Mouse (Mus musculus) monocyte, adult 5-6 weeks (primary cell): ENCODE measurements around the gene Pink1. TPM values are rescaled to one million over a fixed set of nuclear protein-coding genes. Genes with fewer than 3 reads are reported as not detected.
"Not testable (repeated sequence)": the region's sequence is repeated elsewhere in the genome, so short reads cannot be mapped to it uniquely, and the experiment has no call there.

Experiments used
- ATAC-seq: fragments of 153-309, 156-312 bp; replicated peaks from 2 replicates; pipeline ENCODE4 v1.8.0; 2017; ENCODE audit warnings: mild to moderate bottlenecking; ENCODE audit not compliant: low TSS enrichment, insufficient number of reproducible peaks, severe bottlenecking, poor library complexity, low FRiP score
- total RNA-seq: library from RNA; stranded (forward); fragments of 200-1000, 200-491, 200-594 nt; gene quantifications from 3 replicates; pipeline ENCODE4 v1.2.3, GENCODE M21; 2017

The Pink1 gene
- total RNA-seq, 1 experiment from 2014 or later, result 61.5 TPM

GRCm38 (mm10) chr4:138344891-138345545, 18.9 kb upstream of the Pink1 start:
- ATAC-seq, result no peak

DNA sequence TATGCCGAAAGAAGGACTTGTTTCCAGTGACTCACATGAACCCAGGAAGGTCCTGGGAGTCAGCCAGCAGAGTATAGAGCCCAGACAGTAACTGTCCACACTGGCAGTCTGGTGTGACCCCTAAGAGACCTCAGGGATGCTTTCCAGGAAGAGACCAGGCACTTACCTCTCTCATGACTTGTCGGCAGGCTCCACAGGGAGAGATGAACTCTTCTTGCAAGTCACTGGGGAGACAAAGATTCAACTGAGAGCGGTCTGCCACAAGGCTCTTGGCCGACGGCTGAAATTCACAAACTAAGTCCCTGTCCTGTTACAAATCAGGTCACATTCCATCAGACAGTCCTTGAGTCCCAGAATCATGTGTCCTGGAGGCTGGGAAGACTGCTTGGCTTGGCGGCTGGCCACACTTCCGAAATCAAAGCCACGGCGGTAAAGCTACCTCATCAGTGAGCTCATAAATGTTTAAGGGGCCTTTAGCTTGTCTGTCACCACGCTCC, 17.3 kb upstream of the Pink1 start:
- no peak for ATAC-seq

- no peak for ATAC-seq
Measured at GRCm38 (mm10) chr4:138342778-138343177, 16.7 kb upstream of the Pink1 start.

GRCm38 (mm10) chr4:138342048-138342447, 15.9 kb upstream of the Pink1 start:
- ATAC-seq, result no peak

- ATAC-seq, result no peak
Measured at GRCm38 (mm10) chr4:138341393-138341792, 15.3 kb upstream of the Pink1 start.

GRCm38 (mm10) chr4:138339963-138340362, 13.9 kb upstream of the Pink1 start:
- ATAC-seq, result 0 out of 2 replicates have a peak, but pooled peaks have one; percentile 51

GRCm38 (mm10) chr4:138337341-138337740, 11.2 kb upstream of the Pink1 start:
- no peak for ATAC-seq

- no peak for ATAC-seq
Measured at GRCm38 (mm10) chr4:138336876-138337275, 10.8 kb upstream of the Pink1 start.

- no peak for ATAC-seq
Measured at GRCm38 (mm10) chr4:138335648-138336047, 9.5 kb upstream of the Pink1 start.

DNA sequence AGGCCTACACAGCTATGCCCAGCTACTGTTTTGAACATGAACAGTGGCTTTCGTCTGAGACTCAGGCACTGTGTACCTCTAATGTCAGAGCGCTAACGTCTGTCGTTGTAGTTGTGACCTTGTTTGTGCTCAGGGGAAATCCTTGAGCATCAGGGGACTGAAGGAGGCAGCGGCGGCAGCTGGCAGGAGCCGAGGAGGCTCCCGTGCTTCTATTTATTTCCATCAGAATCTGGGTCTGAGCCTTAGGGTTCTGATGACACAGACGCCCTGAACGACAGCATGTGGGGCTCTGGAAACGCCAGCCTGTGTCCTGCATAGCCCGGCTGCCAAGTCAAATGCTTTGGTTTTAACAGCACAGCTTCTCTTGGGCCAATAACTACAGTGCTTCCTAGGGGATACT, 8.9 kb upstream of the Pink1 start:
- no peak for ATAC-seq

DNA sequence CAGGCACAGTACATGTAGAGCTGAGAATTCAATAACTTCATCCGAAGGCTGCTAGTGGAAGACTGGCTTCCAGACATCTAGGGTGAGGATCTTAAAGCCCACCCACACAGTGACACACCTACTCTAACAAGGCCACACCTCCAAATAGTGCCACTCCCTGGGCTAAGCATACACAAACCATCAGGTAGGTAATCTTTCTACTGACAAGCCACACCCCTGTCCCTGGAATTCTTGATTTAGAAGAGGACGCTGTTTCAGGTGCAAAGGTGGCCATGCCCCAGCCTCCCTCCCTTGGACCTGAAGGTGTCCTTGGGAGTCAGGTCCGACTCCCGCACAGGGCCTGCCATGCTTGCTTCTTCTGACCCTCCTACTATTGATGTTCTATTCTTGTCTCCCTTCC, 7.0 kb upstream of the Pink1 start:
- ATAC-seq, result no peak

- no peak for ATAC-seq
Measured at GRCm38 (mm10) chr4:138331647-138332046, 5.5 kb upstream of the Pink1 start.

GRCm38 (mm10) chr4:138330264-138330671, 4.2 kb upstream of the Pink1 start:
- ATAC-seq, result no peak

DNA sequence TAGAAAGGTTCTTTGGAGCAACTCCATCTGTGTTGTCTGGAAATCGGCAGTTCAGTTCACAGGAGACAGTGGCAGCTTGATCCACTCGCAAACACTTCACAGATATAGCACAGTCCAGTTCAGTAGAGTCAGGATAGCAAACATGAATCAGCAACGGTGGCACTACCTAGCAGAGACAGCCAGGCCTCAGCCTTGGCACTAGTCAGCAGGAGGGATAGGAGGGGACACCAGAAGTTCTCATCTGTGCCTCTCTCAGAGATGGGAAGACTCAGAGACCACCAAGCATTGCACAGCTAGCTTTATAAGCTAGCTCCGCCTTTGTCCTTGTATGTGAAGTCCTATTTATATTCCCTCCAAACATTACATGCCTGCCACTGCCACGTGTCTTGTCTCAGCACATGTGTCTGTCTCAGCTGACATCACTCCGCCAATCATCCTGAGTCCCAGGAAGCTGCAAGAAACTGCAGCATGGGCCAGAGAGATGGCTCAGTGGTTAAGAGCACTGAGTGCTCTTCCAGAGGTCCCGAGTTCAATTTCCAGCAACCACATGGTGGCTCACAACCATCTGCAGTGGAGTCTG, 1.9 kb upstream of the Pink1 start:
- ATAC-seq, result no peak

- ATAC-seq, result not testable (repeated sequence)
Measured at GRCm38 (mm10) chr4:138327155-138327554, 1.0 kb upstream of the Pink1 start.

DNA sequence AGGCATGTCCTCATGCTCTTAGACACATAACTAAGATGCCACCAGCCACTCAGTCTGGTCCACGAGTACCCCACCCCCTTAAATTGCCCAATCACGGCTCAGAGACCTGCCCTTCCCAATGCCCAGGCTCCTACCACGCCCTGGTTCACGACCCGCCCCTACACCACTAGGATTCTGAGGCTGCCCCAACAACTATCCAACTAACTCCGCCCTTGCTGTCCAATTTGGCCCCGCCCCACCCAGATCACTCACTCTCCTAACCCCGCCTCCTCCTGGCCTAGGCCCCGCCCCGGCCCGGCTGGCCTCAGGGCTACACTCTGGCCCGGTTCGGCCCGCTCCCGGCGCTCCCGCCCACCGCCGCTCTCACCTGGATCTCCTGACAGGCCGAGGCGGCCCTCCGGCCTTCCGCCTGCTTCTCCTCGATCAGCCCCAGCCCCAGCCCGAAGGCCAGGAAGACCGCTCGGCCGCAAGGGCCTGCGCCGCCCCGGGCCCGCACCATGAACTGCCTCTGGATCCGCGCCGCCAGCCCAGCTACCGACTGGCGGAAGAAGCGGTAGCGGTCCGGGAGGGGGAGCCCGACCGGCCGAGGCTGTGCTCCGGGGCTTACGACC, 536 bp downstream of the Pink1 start:
- ATAC-seq, result peak; percentile 92

DNA sequence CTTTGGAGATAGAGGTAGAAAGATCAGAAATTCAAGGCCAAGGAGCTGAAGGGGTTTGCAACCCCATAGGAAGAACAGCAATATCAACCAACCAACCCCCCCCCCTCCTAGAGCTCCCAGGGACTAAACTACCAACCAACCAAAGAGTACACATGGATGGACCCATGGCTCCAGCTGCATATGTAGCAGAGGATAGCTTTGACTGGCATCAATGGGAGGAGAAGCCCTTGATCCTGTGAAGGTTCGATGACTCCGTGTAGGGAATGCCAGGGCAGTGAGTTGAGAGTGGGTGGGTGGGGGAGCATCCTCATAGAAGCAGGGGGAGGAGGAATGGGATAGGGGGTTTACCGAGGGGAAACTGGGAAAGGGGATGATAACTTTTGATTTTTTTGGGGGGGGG, 1.7 kb downstream of the Pink1 start:
- ATAC-seq, result no peak

DNA sequence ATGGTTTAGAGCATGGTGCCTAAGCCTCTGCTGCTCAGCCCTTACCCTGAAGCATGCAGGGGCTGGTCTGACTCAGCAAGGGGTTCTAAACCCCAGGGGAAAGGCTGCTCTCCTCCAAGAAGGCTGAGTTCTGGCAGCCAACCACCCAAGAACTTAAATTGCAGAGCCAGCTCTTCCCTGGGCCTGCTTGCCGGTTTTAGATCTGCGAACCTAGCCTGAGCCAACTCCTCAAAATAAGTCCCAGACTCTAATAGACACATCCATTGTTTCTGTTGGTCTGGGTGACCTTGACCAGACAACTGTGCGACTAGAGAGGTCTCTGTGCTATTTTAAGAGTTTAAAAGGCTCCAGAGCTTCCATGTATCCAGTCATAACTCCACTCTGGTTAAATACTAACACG, 2.4 kb downstream of the Pink1 start:
- no peak for ATAC-seq

- no peak for ATAC-seq
Measured at GRCm38 (mm10) chr4:138322692-138323091, 3.4 kb downstream of the Pink1 start.

DNA sequence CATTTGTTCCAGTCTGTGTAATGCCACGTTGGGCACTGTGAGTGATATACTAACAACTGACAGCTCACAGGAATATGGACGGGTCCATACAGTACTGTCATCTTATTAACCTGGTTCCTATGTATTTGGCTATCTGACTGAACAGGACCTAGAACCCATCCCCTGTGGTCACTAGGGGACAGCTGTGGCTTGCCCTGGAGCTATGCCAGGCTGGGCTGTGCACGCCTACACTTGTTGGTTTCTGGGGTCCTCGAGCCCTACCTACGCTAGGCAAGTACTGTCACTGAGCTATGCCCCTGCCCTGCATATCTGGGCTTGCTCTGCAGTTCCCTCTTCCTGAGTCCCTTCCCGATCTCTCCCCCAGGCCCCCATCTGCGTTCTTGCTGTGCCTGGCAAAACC, 4.6 kb downstream of the Pink1 start:
- no peak for ATAC-seq
